Mouse (Mus musculus): ENCODE results near the gene Tomm40.

The Tomm40 gene

GRCm38 (mm10) chr7:19744590-19745385 is 29.6 kb upstream of the Tomm40 start:
- no peak for DNase-seq (ENCODE audit: low read depth)

- DNase-seq (ENCODE audit: low read depth), result no peak
These were observed 28.6 kb upstream of the Tomm40 start for GRCm38 (mm10) chr7:19743791-19744190.

- no peak for DNase-seq (ENCODE audit: low read depth)
These were observed 27.2 kb upstream of the Tomm40 start for GRCm38 (mm10) chr7:19742468-19742867.

GRCm38 (mm10) chr7:19741329-19742031 is 26.2 kb upstream of the Tomm40 start:
- DNase-seq (ENCODE audit: low read depth), result no peak

GRCm38 (mm10) chr7:19740269-19740668 is 25.0 kb upstream of the Tomm40 start:
- no peak for DNase-seq (ENCODE audit: low read depth)

GRCm38 (mm10) chr7:19738771-19739170 is 23.5 kb upstream of the Tomm40 start:
- DNase-seq (ENCODE audit: low read depth), result no peak

- DNase-seq (ENCODE audit: low read depth), result peak; percentile 57
These were observed 21.3 kb upstream of the Tomm40 start for GRCm38 (mm10) chr7:19736389-19737057.

- no peak for DNase-seq (ENCODE audit: low read depth)
These were observed 19.0 kb upstream of the Tomm40 start for GRCm38 (mm10) chr7:19734178-19734666.

GRCm38 (mm10) chr7:19726541-19726940 is 11.3 kb upstream of the Tomm40 start:
- DNase-seq (ENCODE audit: low read depth), result no peak

GRCm38 (mm10) chr7:19724167-19724566 is 8.9 kb upstream of the Tomm40 start:
- DNase-seq (ENCODE audit: low read depth), result no peak

- no peak for DNase-seq (ENCODE audit: low read depth)
These were observed 7.5 kb upstream of the Tomm40 start for GRCm38 (mm10) chr7:19722754-19723195.

GRCm38 (mm10) chr7:19719200-19719599 is 4.0 kb upstream of the Tomm40 start:
- DNase-seq (ENCODE audit: low read depth), result no peak

GRCm38 (mm10) chr7:19718297-19718952 is 3.2 kb upstream of the Tomm40 start:
- no peak for DNase-seq (ENCODE audit: low read depth)

- DNase-seq (ENCODE audit: low read depth), result no peak
These were observed 2.1 kb upstream of the Tomm40 start for GRCm38 (mm10) chr7:19717346-19717745.

- no peak for DNase-seq (ENCODE audit: low read depth)
These were observed 1.6 kb upstream of the Tomm40 start for GRCm38 (mm10) chr7:19716822-19717221.

GRCm38 (mm10) chr7:19716055-19716682 is 931 bp upstream of the Tomm40 start:
- DNase-seq (ENCODE audit: low read depth), result no peak

- DNase-seq (ENCODE audit: low read depth), result no peak
These were observed 402 bp downstream of the Tomm40 start for GRCm38 (mm10) chr7:19714836-19715235.

GRCm38 (mm10) chr7:19713598-19713997 is 1.6 kb downstream of the Tomm40 start:
- no peak for DNase-seq (ENCODE audit: low read depth)

GRCm38 (mm10) chr7:19713196-19713595 is 2.0 kb downstream of the Tomm40 start:
- DNase-seq (ENCODE audit: low read depth), result no peak

GRCm38 (mm10) chr7:19712414-19712813 is 2.8 kb downstream of the Tomm40 start:
- no peak for DNase-seq (ENCODE audit: low read depth)

- no peak for DNase-seq (ENCODE audit: low read depth)
These were observed 4.6 kb downstream of the Tomm40 start for GRCm38 (mm10) chr7:19710650-19711049.

GRCm38 (mm10) chr7:19705271-19705670 is 10.0 kb downstream of the Tomm40 start:
- DNase-seq (ENCODE audit: low read depth), result no peak

All from c-Kit-positive CD71-negative TER-119-negative erythroid progenitor cells, embryonic 14.5 days (primary cell).